Mouse (Mus musculus) cerebellum, adult 2 months (tissue): ENCODE measurements around the gene Atxn7l3.

Experiments used
- CTCF ChIP-seq: fragments of 200-500 bp; IDR thresholded peaks from 2 replicates; pipeline ENCODE4 v1.5.1; 2011; ENCODE audit warnings: low read depth, mild to moderate bottlenecking, control low read depth, low read length, moderate library complexity, borderline replicate concordance; ENCODE audit not compliant: insufficient read depth
- POLR2A ChIP-seq: fragments of 200-500 bp; IDR thresholded peaks from 2 replicates; pipeline ENCODE4 v1.6.1; 2011; ENCODE audit warnings: low read length, control low read depth, borderline replicate concordance; ENCODE audit not compliant: insufficient read depth

DNA sequence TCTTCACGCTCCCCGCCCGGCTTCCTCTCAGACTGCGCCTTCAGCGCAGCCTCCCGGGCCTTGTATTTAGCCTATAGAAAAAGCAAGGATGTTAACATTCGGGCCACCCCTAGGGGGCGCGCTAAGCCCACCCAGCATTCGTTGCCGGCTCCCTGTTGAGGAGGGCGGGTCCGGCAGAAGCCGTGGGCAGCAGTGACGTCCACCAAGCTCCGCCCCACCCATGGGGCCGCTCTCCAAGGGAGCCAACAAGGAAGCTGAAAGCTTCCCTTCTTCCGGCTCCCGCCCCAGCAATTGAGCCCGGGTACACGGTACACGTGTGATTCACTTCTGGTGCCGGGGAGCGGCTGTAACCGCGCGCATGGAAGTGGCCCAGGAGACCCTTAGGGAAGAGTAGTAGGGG is 12.5 kb upstream of the Atxn7l3 start:
- TF ChIP-seq POLR2A (no peak), CTCF (peak; percentile 90)
